Mouse (Mus musculus) thymus, adult 2 months (tissue): Measurements from ENCODE around the gene Tagln2. TPM values are rescaled to one million over a fixed set of nuclear protein-coding genes. Genes with fewer than 3 reads are reported as not detected.

ENCODE experiments used
- DNase-seq: peaks from one replicate; pipeline ENCODE4 v3.0.0; 2021
- H3K27ac ChIP-seq: fragments of 200-500 bp; 2 replicates; pipeline ENCODE4 v1.5.1; 2012; ENCODE audit warnings: low read length, control low read depth; ENCODE audit not compliant: control insufficient read depth, insufficient read depth
- H3K27me3 ChIP-seq: fragments of 200-500 bp; 2 replicates; pipeline ENCODE4 v1.6.1; 2012; ENCODE audit warnings: mild to moderate bottlenecking, low read length, moderate library complexity, mixed read lengths; ENCODE audit not compliant: control insufficient read depth, insufficient read depth
- H3K36me3 ChIP-seq: fragments of 200-500 bp; 2 replicates; pipeline ENCODE4 v1.6.1; 2012; ENCODE audit warnings: mild to moderate bottlenecking, low read length, moderate library complexity; ENCODE audit not compliant: control insufficient read depth, insufficient read depth
- H3K4me1 ChIP-seq: fragments of 200-500 bp; replicated peaks from 2 replicates; pipeline ENCODE4 v1.6.1; 2012; ENCODE audit warnings: low read length; ENCODE audit not compliant: control insufficient read depth, insufficient read depth
- H3K4me3 ChIP-seq: fragments of 200-500 bp; 2 replicates; pipeline ENCODE4 v1.5.1; 2012; ENCODE audit warnings: mild to moderate bottlenecking, low read length, control low read depth, moderate library complexity; ENCODE audit not compliant: control insufficient read depth, insufficient read depth
- CTCF ChIP-seq: fragments of 200-500 bp; IDR thresholded peaks from 2 replicates; pipeline ENCODE4 v1.5.1; 2012; ENCODE audit warnings: mild to moderate bottlenecking, control low read depth, low read length, moderate library complexity, borderline replicate concordance; ENCODE audit not compliant: control insufficient read depth, poor library complexity, insufficient read depth; ENCODE audit errors: extremely low read depth
- POLR2A ChIP-seq: fragments of 200-500 bp; IDR thresholded peaks from 2 replicates; pipeline ENCODE4 v1.6.1; 2012; ENCODE audit warnings: mild to moderate bottlenecking, low read length, control low read depth, moderate library complexity; ENCODE audit not compliant: control insufficient read depth, poor library complexity, insufficient read depth; ENCODE audit errors: extremely low read depth
- WGBS: fragments of 180-500 bp; shearing (Covaris S2); methylation state at CpG from one replicate; pipeline ENCODE4 v1.1.7; 2018; 5-methylcytosine and 5-hydroxymethylcytosine counted together
- polyA plus RNA-seq: library from polyadenylated mRNA; depleted of rRNA; stranded (reverse); fragments of >200 nt; gene quantifications from 2 replicates; pipeline ENCODE4 v1.2.3, GENCODE M21; 2012

The Tagln2 gene
- polyA plus RNA-seq, 1 experiment, result 178 TPM

GRCm38 (mm10) chr1:172489585-172490250 is 10.1 kb upstream of the Tagln2 start:
- peaks cover 6% of the 10 kb centered on the region; the same call in 1 of the 2 replicates for H3K4me1 ChIP-seq
- H3K4me3 ChIP-seq, result no peak overlapping the region
- no peaks in the 10 kb centered on the region for H3K36me3 ChIP-seq
- TF ChIP-seq CTCF (no peak), POLR2A (no peak)
- no peak for DNase-seq
- H3K27me3 ChIP-seq, result no peaks in the 10 kb centered on the region
- no peak overlapping the region for H3K27ac ChIP-seq
- WGBS, result 70% methylated on average over 12 of the region's 12 CpGs

- Histone ChIP-seq H3K36me3 (no peaks in the 10 kb centered on the region), H3K4me3 (no peak overlapping the region), H3K27ac (no peak overlapping the region), H3K4me1 (peaks cover 6% of the 10 kb centered on the region; the same call in 1 of the 2 replicates), H3K27me3 (no peaks in the 10 kb centered on the region)
- 19% methylated on average over 10 of the region's 10 CpGs for WGBS
- DNase-seq, result peak; percentile 85
- no peak for TF ChIP-seq POLR2A
- TF ChIP-seq CTCF, result peak; percentile 97
Measured at GRCm38 (mm10) chr1:172490261-172490661, 9.6 kb upstream of the Tagln2 start.

- H3K4me3 ChIP-seq, result no peak overlapping the region
- TF ChIP-seq CTCF, result no peak
- TF ChIP-seq POLR2A, result no peak
- no peak for DNase-seq
- H3K27me3 ChIP-seq, result no peaks in the 10 kb centered on the region
- no peaks in the 10 kb centered on the region for H3K36me3 ChIP-seq
- H3K27ac ChIP-seq, result no peak overlapping the region
- H3K4me1 ChIP-seq, result peaks cover 6% of the 10 kb centered on the region; the same call in 1 of the 2 replicates
- WGBS, result 91% methylated on average over 8 of the region's 8 CpGs
Measured at GRCm38 (mm10) chr1:172492047-172492446, 7.8 kb upstream of the Tagln2 start.

GRCm38 (mm10) chr1:172493516-172493915 is 6.3 kb upstream of the Tagln2 start:
- no peak for DNase-seq
- Histone ChIP-seq H3K27me3 (no peaks in the 10 kb centered on the region), H3K4me3 (no peak overlapping the region), H3K4me1 (peaks cover 6% of the 10 kb centered on the region; the same call in 1 of the 2 replicates), H3K27ac (no peak overlapping the region), H3K36me3 (no peaks in the 10 kb centered on the region)
- TF ChIP-seq POLR2A (no peak), CTCF (no peak)
- WGBS, result 79% methylated on average over 6 of the region's 6 CpGs

- TF ChIP-seq POLR2A, result no peak
- TF ChIP-seq CTCF, result no peak
- H3K27me3 ChIP-seq, result no peaks in the 10 kb centered on the region
- H3K4me1 ChIP-seq, result peaks cover 10% of the 10 kb centered on the region
- H3K36me3 ChIP-seq, result no peaks in the 10 kb centered on the region
- H3K4me3 ChIP-seq, result no peak overlapping the region
- 93% methylated on average over 17 of the region's 17 CpGs for WGBS
- no peak overlapping the region for H3K27ac ChIP-seq
- DNase-seq, result no peak
Measured at GRCm38 (mm10) chr1:172496030-172496429, 3.8 kb upstream of the Tagln2 start.

GRCm38 (mm10) chr1:172497428-172497827 is 2.4 kb upstream of the Tagln2 start:
- DNase-seq, result no peak
- WGBS, result 56% methylated on average over 10 of the region's 10 CpGs
- peaks cover 24% of the 10 kb centered on the region for H3K4me1 ChIP-seq
- no peak overlapping the region for H3K4me3 ChIP-seq
- H3K27me3 ChIP-seq, result no peaks in the 10 kb centered on the region
- TF ChIP-seq CTCF, result no peak
- H3K36me3 ChIP-seq, result no peaks in the 10 kb centered on the region
- H3K27ac ChIP-seq, result no peak overlapping the region
